Mouse (Mus musculus) MEL (cell line): ENCODE measurements at regions not wholly inside any gene's neighbourhood (a gene's known extent, or its start where the extent isn't known, plus 50 kb on each side); places are given as distances from the start of the nearest gene placed in this dataset.
"Not testable (repeated sequence)": the region's sequence is repeated elsewhere in the genome, so short reads cannot be mapped to it uniquely, and the experiment has no call there.

Experiments used
- DNase-seq: peaks from one replicate; pipeline ENCODE4 v3.0.0; 2011; ENCODE audit warnings: low read depth, low spot score
- H3K27ac ChIP-seq: 2 replicates; pipeline ENCODE4 v1.5.1; 2012; ENCODE audit warnings: low read depth, mild to moderate bottlenecking, control low read depth, low read length, moderate library complexity; ENCODE audit not compliant: control insufficient read depth
- H3K27me3 ChIP-seq, 2 experiments: fragments of 150-350 bp in 1 of 2; sonication (generic) in 1 of 2; 2 replicates each; pipeline ENCODE4 v1.6.1; 2012; ENCODE audit warnings: low read length in 2 of 2, mild to moderate bottlenecking in 2 of 2, improper control_type of control experiment in 1 of 2, moderate library complexity in 1 of 2; ENCODE audit not compliant: insufficient read depth in 2 of 2, control insufficient read depth in 1 of 2
- H3K36me3 ChIP-seq, 2 experiments: 2 replicates each; pipeline ENCODE4 v1.6.1; 2012 to 2014; ENCODE audit warnings: low read length in 2 of 2, improper control_type of control experiment in 1 of 2, inconsistent platforms in 1 of 2, mild to moderate bottlenecking in 1 of 2; ENCODE audit not compliant: insufficient read depth in 2 of 2, control insufficient read depth in 1 of 2
- H3K4me1 ChIP-seq, 2 experiments: fragments of 150-350 bp in 1 of 2; sonication (generic) in 1 of 2; 2 replicates each; pipeline ENCODE4 v1.6.1; 2012; ENCODE audit warnings: low read length in 2 of 2, improper control_type of control experiment in 1 of 2, mild to moderate bottlenecking in 1 of 2; ENCODE audit not compliant: insufficient read depth in 2 of 2, control insufficient read depth in 1 of 2
- H3K4me3 ChIP-seq, 2 experiments: fragments of 150-350 bp in 1 of 2; sonication (generic) in 1 of 2; 2 replicates each; pipeline ENCODE4 v1.5.1; 2012; ENCODE audit warnings: low read depth in 2 of 2, low read length in 2 of 2, mild to moderate bottlenecking in 2 of 2, moderate library complexity in 2 of 2, control low read depth in 1 of 2, improper control_type of control experiment in 1 of 2; ENCODE audit not compliant: control insufficient read depth in 1 of 2, insufficient read depth in 1 of 2
- H3K79me2 ChIP-seq: 2 replicates; pipeline ENCODE4 v1.6.1; 2012; ENCODE audit warnings: mild to moderate bottlenecking, low read length, moderate library complexity; ENCODE audit not compliant: control insufficient read depth, poor library complexity, insufficient read depth
- H3K9ac ChIP-seq: 2 replicates; pipeline ENCODE4 v1.6.1; 2012; ENCODE audit warnings: low read depth, mild to moderate bottlenecking, control low read depth, low read length, moderate library complexity; ENCODE audit not compliant: control insufficient read depth, poor library complexity, severe bottlenecking
- H3K9me3 ChIP-seq: fragments of 150-350 bp; sonication (generic); replicated peaks from 2 replicates; pipeline ENCODE4 v1.6.1; 2012; ENCODE audit warnings: mild to moderate bottlenecking, low read length, improper control_type of control experiment, moderate library complexity; ENCODE audit not compliant: insufficient read depth
- CTCF ChIP-seq, 3 experiments: IDR thresholded peaks in 2 of 3; conservative IDR thresholded peaks in 1 of 3; 2 replicates each; pipeline ENCODE4 v1.5.1; 2011 to 2012; ENCODE audit warnings: low read length in 3 of 3, low read depth in 2 of 3, mild to moderate bottlenecking in 2 of 3, improper control_type of control experiment in 1 of 3, inconsistent platforms in 1 of 3, mixed read lengths in 1 of 3, moderate library complexity in 1 of 3; ENCODE audit not compliant: control insufficient read depth in 1 of 3, insufficient read depth in 1 of 3, poor library complexity in 1 of 3, severe bottlenecking in 1 of 3
- ELF1 ChIP-seq: IDR thresholded peaks from 2 replicates; pipeline ENCODE4 v1.6.1; 2014; ENCODE audit warnings: low read depth, mild to moderate bottlenecking, inconsistent platforms, low read length, improper control_type of control experiment, moderate library complexity
- ETS1 ChIP-seq: IDR thresholded peaks from 2 replicates; pipeline ENCODE4 v1.6.1; 2012; ENCODE audit warnings: low read depth, mild to moderate bottlenecking, inconsistent platforms, low read length, improper control_type of control experiment, moderate library complexity
- GATA1 ChIP-seq: IDR thresholded peaks from 2 replicates; pipeline ENCODE4 v1.6.1; 2011; ENCODE audit warnings: low read depth, low read length, improper control_type of control experiment
- HCFC1 ChIP-seq: IDR thresholded peaks from 2 replicates; pipeline ENCODE4 v1.6.1; 2012; ENCODE audit warnings: low read depth, mild to moderate bottlenecking, inconsistent platforms, low read length, improper control_type of control experiment, moderate library complexity
- MAFK ChIP-seq: IDR thresholded peaks from 2 replicates; pipeline ENCODE4 v1.6.1; 2011; ENCODE audit warnings: low read depth, mild to moderate bottlenecking, low read length, improper control_type of control experiment, borderline replicate concordance
- MAX ChIP-seq: IDR thresholded peaks from 2 replicates; pipeline ENCODE4 v1.6.1; 2011; ENCODE audit warnings: low read length, improper control_type of control experiment
- MAZ ChIP-seq: IDR thresholded peaks from 2 replicates; pipeline ENCODE4 v1.6.1; 2012; ENCODE audit warnings: low read depth, mild to moderate bottlenecking, inconsistent platforms, low read length, improper control_type of control experiment
- MYB ChIP-seq: IDR thresholded peaks from 2 replicates; pipeline ENCODE4 v1.6.1; 2011; ENCODE audit warnings: mild to moderate bottlenecking, low read depth, low read length, improper control_type of control experiment
- NRF1 ChIP-seq: IDR thresholded peaks from 2 replicates; pipeline ENCODE4 v1.6.1; 2014; ENCODE audit warnings: low read depth, mild to moderate bottlenecking, inconsistent platforms, low read length, improper control_type of control experiment, moderate library complexity; ENCODE audit not compliant: poor library complexity, insufficient read depth, severe bottlenecking
- RAD21 ChIP-seq: IDR thresholded peaks from 2 replicates; pipeline ENCODE4 v1.6.1; 2011; ENCODE audit warnings: mild to moderate bottlenecking, low read depth, low read length, improper control_type of control experiment
- SIN3A ChIP-seq: IDR thresholded peaks from 2 replicates; pipeline ENCODE4 v1.6.1; 2012; ENCODE audit warnings: low read length, improper control_type of control experiment, inconsistent platforms
- SMC3 ChIP-seq: IDR thresholded peaks from 2 replicates; pipeline ENCODE4 v1.6.1; 2011; ENCODE audit warnings: low read depth, low read length, improper control_type of control experiment
- TAL1 ChIP-seq: IDR thresholded peaks from 2 replicates; pipeline ENCODE4 v1.6.1; 2012; ENCODE audit warnings: mild to moderate bottlenecking, inconsistent platforms, low read length, moderate library complexity, mixed read lengths
- TBP ChIP-seq: IDR thresholded peaks from 2 replicates; pipeline ENCODE4 v1.8.0; 2011; ENCODE audit warnings: low read depth, low read length, improper control_type of control experiment
- ZC3H11A ChIP-seq: IDR thresholded peaks from 2 replicates; pipeline ENCODE4 v1.6.1; 2012; ENCODE audit warnings: low read depth, mild to moderate bottlenecking, inconsistent platforms, low read length, improper control_type of control experiment

DNA sequence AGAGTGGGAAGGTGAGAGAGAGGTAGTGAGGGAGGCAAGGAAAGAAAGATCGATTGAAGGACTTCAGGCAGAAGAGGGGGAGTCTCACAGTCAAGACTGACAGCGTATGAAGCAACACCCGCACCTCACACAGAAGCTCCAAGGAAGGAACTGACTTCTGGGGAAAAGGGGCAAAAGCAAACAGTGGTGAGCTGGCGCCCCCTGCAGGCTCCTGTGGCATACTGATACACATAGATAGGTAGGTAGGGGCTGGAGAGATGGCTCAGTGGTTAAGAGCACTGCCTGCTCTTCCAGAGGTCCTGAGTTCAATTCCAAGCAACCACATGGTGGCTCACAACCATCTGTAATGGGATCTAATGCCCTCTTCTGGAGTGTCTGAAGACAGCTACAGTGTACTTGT is 183.0 kb downstream of the Prdm2 start:
- H3K27me3 ChIP-seq, DNase-seq, H3K4me3 ChIP-seq, H3K9ac ChIP-seq, H3K4me1 ChIP-seq, H3K36me3 ChIP-seq, H3K9me3 ChIP-seq, H3K79me2 ChIP-seq, H3K27ac ChIP-seq: not testable (repeated sequence)
- peak in 1 of 3 experiments; percentile 17; a peak in 1 of 6 replicates for TF ChIP-seq CTCF (IDR thresholded peaks at IDR 0.05 in 2 of 3, conservative IDR thresholded peaks at IDR 0.05 in 1 of 3; ENCODE audit: control insufficient read depth in 1 of 3, insufficient read depth in 1 of 3, low read depth in 2 of 3, low read length in 3 of 3, poor library complexity in 1 of 3, severe bottlenecking in 1 of 3)

DNA sequence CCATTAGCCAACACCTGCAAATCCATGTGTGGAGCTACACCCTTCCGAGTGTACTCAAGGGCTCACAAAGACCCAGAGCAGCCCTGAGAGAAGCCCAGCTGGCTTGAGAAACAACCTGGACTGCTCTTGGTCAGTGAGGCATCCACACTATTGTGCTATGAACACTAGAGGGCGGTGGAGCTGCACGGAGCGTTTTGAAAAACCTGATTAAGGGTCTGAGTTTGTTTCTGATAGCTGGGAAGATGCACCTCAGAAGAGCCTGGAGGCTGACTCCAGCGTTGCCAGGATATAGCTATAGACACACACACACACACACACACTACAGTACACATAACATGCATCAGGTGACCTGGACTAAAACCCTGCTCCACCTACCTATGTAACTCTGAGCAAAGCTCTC is 185.5 kb downstream of the Prdm2 start:
- H3K27me3 ChIP-seq = no peaks in the 10 kb centered on the region
- no peak overlapping the region for H3K9ac ChIP-seq
- no peaks in the 10 kb centered on the region for H3K79me2 ChIP-seq
- peak; percentile 17 for DNase-seq
- H3K4me1 ChIP-seq = no peaks in the 10 kb centered on the region
- H3K27ac ChIP-seq = no peak overlapping the region
- no peaks in the 10 kb centered on the region for H3K36me3 ChIP-seq
- H3K9me3 ChIP-seq = no peaks in the 10 kb centered on the region
- no peak overlapping the region for H3K4me3 ChIP-seq
- TF ChIP-seq GATA1 (no peak), RAD21 (peak; percentile 59), MAX (no peak), ETS1 (no peak), ZC3H11A (0 out of 2 replicates have a peak, but pooled peaks have one; percentile 29), MYB (no peak), SMC3 (peak; percentile 35), NRF1 (no peak), SIN3A (no peak), TAL1 (no peak), MAZ (no peak), CTCF (IDR thresholded peaks at IDR 0.05 in 2 of 3, conservative IDR thresholded peaks at IDR 0.05 in 1 of 3; ENCODE audit: control insufficient read depth in 1 of 3, insufficient read depth in 1 of 3, low read depth in 2 of 3, low read length in 3 of 3, poor library complexity in 1 of 3, severe bottlenecking in 1 of 3) (peak; percentile 30 to 45 (median 41)), MAFK (no peak)

DNA sequence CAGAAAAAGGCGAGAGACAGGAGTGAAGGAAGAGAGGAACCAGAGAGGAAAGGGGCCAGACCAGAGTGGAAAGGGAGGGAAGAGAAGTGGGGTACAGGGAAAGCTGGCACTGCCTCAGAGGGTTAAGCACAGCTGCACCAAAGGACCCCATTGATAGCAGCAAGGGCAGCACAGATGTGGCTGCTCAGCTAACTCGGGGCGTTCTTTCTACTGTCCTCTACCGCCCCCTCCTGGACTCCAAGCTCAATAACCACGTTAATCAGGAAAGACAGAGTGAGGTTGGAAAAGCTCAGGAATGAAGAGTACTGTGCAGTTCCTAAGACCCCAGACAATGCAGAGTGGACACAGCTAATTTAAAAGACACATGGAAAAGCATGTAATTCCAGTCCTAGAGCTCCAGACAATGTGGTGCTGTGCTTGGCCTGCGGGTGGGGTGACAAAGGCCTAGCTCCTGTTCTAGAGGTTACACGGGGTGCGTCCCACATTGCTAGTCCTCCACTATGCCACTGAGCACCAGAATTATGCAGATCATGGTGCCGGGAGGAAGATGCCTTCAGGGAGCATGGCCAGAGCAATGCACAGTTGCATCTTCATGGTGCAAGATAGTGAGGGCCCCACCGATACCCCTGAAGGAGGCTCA is 191.4 kb downstream of the Prdm2 start:
- H3K4me3 ChIP-seq = no peak overlapping the region
- H3K27ac ChIP-seq = no peak overlapping the region
- H3K27me3 ChIP-seq = no peaks in the 10 kb centered on the region
- no peak overlapping the region for H3K9ac ChIP-seq
- no peaks in the 10 kb centered on the region for H3K4me1 ChIP-seq
- DNase-seq = no peak
- H3K79me2 ChIP-seq = no peaks in the 10 kb centered on the region
- TF ChIP-seq HCFC1 (no peak), MAZ (no peak), CTCF (IDR thresholded peaks at IDR 0.05 in 2 of 3, conservative IDR thresholded peaks at IDR 0.05 in 1 of 3; ENCODE audit: control insufficient read depth in 1 of 3, insufficient read depth in 1 of 3, low read depth in 2 of 3, low read length in 3 of 3, poor library complexity in 1 of 3, severe bottlenecking in 1 of 3) (peak in 2 of 3 experiments; percentile 20 to 28; a peak in 3 of 6 replicates), ELF1 (no peak), SMC3 (peak; percentile 4; the same call in 1 of the 2 replicates), TBP (no peak), MAX (no peak), RAD21 (peak; percentile 10; the same call in 1 of the 2 replicates)
- H3K36me3 ChIP-seq = no peaks in the 10 kb centered on the region
- no peaks in the 10 kb centered on the region for H3K9me3 ChIP-seq
